20 mouse cellular contexts compared by ENCODE assay signal in the genomic region with DNA sequence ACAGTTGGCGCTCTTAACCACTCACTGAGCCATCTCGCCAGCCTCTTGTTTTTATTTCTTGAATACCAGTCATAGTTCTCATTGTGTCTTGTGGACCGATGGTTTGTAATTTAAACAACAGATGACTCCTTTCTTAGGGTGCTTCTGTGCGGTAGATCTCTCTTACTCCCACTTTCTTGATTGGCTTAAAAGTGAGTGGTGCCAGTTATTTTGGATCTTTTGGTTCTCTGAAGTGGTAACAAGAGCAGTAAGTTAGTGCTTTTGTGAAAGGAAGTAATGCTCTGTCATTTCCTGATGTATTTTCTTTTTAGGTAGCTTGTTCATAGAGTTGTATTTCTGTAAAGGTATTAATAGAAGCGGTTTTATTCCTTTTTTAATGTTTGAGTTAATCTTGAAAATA. TPM values are rescaled to one million over a fixed set of nuclear protein-coding genes. Genes with fewer than 3 reads are reported as not detected.
DNase-seq lines count a peak whose midpoint lies in the region; ATAC-seq lines count a peak whose summit lies in the region.
"Had no signal": no experiment of that assay in that cellular context is flagged by ENCODE, and none has a peak within 500 bp of the region (broad histone marks: within the 10 kb centered on the region; RNA-seq: fewer than 3 reads in every experiment).

No protein-coding gene starts in this region.

- WGBS in hindbrain, embryonic 12.5 days = 94% methylated on average over 5 of the region's 5 CpGs
- 94% methylated on average over 5 of the region's 5 CpGs for WGBS in forebrain, embryonic 12.5 days

- peak; percentile 29 for DNase-seq in thymus, postnatal 0 days (ENCODE audit: low spot score)
- DNase-seq in thymus, postnatal 10 days (ENCODE audit: low spot score in 2 of 2) = no peak
- DNase-seq in CD8-positive naive resting alpha-beta T cell, adult 2 months (ENCODE audit: low read depth in 2 of 2, low spot score in 2 of 2) = peak; percentile 33 to 46
- DNase-seq: adrenal gland, postnatal 10 days; cerebellum, adult 11 months; cerebellum, adult 8-10 months; cerebellum, postnatal 14 days; embryo, embryonic 11 days; gastrocnemius, postnatal 10 days; heart, postnatal 36 days had no signal

- H3K4me2 ChIP-seq in hindbrain, embryonic 12.5 days (replicated peaks) = no peak overlapping the region
- H3K4me2 ChIP-seq in forebrain, embryonic 12.5 days = no peak overlapping the region
- H3K4me2 ChIP-seq: embryonic facial prominence, embryonic 15.5 days; heart, embryonic 12.5 days; intestine, embryonic 15.5 days had no signal

- H3K4me1 ChIP-seq in hindbrain, embryonic 12.5 days = peaks cover 14% of the 10 kb centered on the region
- peaks cover 6% of the 10 kb centered on the region; the same call in 1 of the 2 replicates for H3K4me1 ChIP-seq in forebrain, embryonic 12.5 days

- no peak overlapping the region for H3K27ac ChIP-seq in hindbrain, embryonic 12.5 days
- H3K27ac ChIP-seq in forebrain, embryonic 12.5 days = no peak overlapping the region
- H3K27ac ChIP-seq: embryonic facial prominence, embryonic 15.5 days; forebrain, embryonic 10.5 days; intestine, embryonic 15.5 days had no signal

- no peaks in the 10 kb centered on the region for H3K9me3 ChIP-seq in hindbrain, embryonic 12.5 days (replicated peaks)
- no peaks in the 10 kb centered on the region for H3K9me3 ChIP-seq in forebrain, embryonic 12.5 days
- H3K9me3 ChIP-seq: embryonic facial prominence, embryonic 15.5 days; forebrain, embryonic 10.5 days; heart, embryonic 12.5 days; intestine, embryonic 15.5 days had no signal

- no peak overlapping the region for H3K9ac ChIP-seq in hindbrain, embryonic 12.5 days
- no peak overlapping the region for H3K9ac ChIP-seq in forebrain, embryonic 12.5 days
- H3K9ac ChIP-seq: embryonic facial prominence, embryonic 15.5 days; heart, embryonic 12.5 days; intestine, embryonic 15.5 days had no signal

- no peak overlapping the region for H3K4me3 ChIP-seq in hindbrain, embryonic 12.5 days
- H3K4me3 ChIP-seq in forebrain, embryonic 12.5 days (replicated peaks) = no peak overlapping the region
- H3K4me3 ChIP-seq: embryonic facial prominence, embryonic 15.5 days; erythroblast, embryonic 14.5 days; forebrain, embryonic 10.5 days; heart, embryonic 12.5 days; intestine, embryonic 15.5 days had no signal

- no peaks in the 10 kb centered on the region for H3K36me3 ChIP-seq in hindbrain, embryonic 12.5 days
- no peaks in the 10 kb centered on the region for H3K36me3 ChIP-seq in forebrain, embryonic 12.5 days (replicated peaks)
- H3K36me3 ChIP-seq: embryonic facial prominence, embryonic 15.5 days; forebrain, embryonic 10.5 days; heart, embryonic 12.5 days; intestine, embryonic 15.5 days had no signal

- H3K27me3 ChIP-seq in hindbrain, embryonic 12.5 days = no peaks in the 10 kb centered on the region
- no peaks in the 10 kb centered on the region for H3K27me3 ChIP-seq in forebrain, embryonic 12.5 days
- H3K27me3 ChIP-seq: embryonic facial prominence, embryonic 15.5 days; heart, embryonic 12.5 days; intestine, embryonic 15.5 days had no signal

- peak; percentile 64 for ATAC-seq in inflammation-experienced regulatory T-cells, adult 6 months
- no peak for ATAC-seq in hindbrain, embryonic 12.5 days (ENCODE audit: low FRiP score)
- ATAC-seq in forebrain, embryonic 12.5 days (ENCODE audit: low FRiP score) = no peak
- ATAC-seq: forebrain, embryonic 16.5 days; hindbrain, embryonic 16.5 days; intestine, embryonic 15.5 days had no signal

RNA-seq across cellular contexts. Expression of a gene that starts 42.1 kb away (rescaled TPM):
- polyA plus RNA-seq in thymus, postnatal 0 days (2015; fragmentation: Nextera tagmentation; extraction: Ambion mirVana) = 35.0 and 40.1 TPM in 2 replicates
- polyA plus RNA-seq in inflammation-experienced regulatory T-cells, adult 6 months (2017; shearing (Covaris generic)) = 10 to 100 TPM; 17.4 to 33.0 (median 17.9) TPM
- polyA plus RNA-seq in hindbrain, embryonic 12.5 days (2016; fragmentation: Nextera tagmentation; extraction: Ambion mirVana) = 85.6 and 95.1 TPM in 2 replicates
- 77.3 and 83.5 TPM in 2 replicates for polyA plus RNA-seq in forebrain, embryonic 12.5 days (2016; fragmentation: Nextera tagmentation; extraction: Ambion mirVana)

Comparison
In these comparisons a context has a peak if more than half of its experiments do, and no peak if none do; other contexts are left out.
1. DNase-seq: peak in thymus, postnatal 0 days (single experiment) and CD8-positive naive resting alpha-beta T cell, adult 2 months (2 of 2); none in thymus, postnatal 10 days (0 of 2).